Mouse (Mus musculus) myocyte (in vitro differentiated cells): ENCODE results near the gene Gspt1. TPM values are rescaled to one million over a fixed set of nuclear protein-coding genes. Genes with fewer than 3 reads are reported as not detected.
A peak's percentile ranks its signal among the peaks of the same experiment; 100 is the strongest.

Experiments used
- H3K27me3 ChIP-seq: one replicate; pipeline ENCODE4 v1.6.1; 2011; ENCODE audit not compliant: control insufficient read depth, insufficient read depth, insufficient read length
- H3K36me3 ChIP-seq: one replicate; pipeline ENCODE4 v1.6.1; 2011; ENCODE audit not compliant: control insufficient read depth, insufficient read depth
- H3K4me2 ChIP-seq: one replicate; pipeline ENCODE4 v1.6.1; 2011; ENCODE audit warnings: low read depth, control low read depth
- H3K4me3 ChIP-seq: one replicate; pipeline ENCODE4 v1.5.1; 2011; ENCODE audit warnings: mild to moderate bottlenecking, control low read depth, moderate library complexity
- H3K79me2 ChIP-seq: one replicate; pipeline ENCODE4 v1.6.1; 2011; ENCODE audit not compliant: control insufficient read depth, insufficient read depth
- H3ac ChIP-seq: one replicate; pipeline ENCODE4 v1.6.1; 2011; ENCODE audit not compliant: control insufficient read depth, insufficient read length
- CEBPB ChIP-seq: IDR thresholded peaks from 2 replicates; pipeline ENCODE4 v1.6.1; 2011; ENCODE audit warnings: mild to moderate bottlenecking, moderate library complexity; ENCODE audit not compliant: poor library complexity, insufficient read depth, severe bottlenecking
- E2F4 ChIP-seq: IDR thresholded peaks from one replicate; pipeline ENCODE4 v1.6.1; 2011; ENCODE audit warnings: mild to moderate bottlenecking, control low read depth, moderate library complexity; ENCODE audit not compliant: insufficient read depth
- MAX ChIP-seq: IDR thresholded peaks from one replicate; pipeline ENCODE4 v1.6.1; 2011; ENCODE audit warnings: low read depth, mild to moderate bottlenecking, control low read depth
- MYOD1 ChIP-seq, 3 experiments: IDR thresholded peaks; one replicate each; pipeline ENCODE4 v1.6.1; 2011; ENCODE audit warnings: control low read depth in 2 of 3, low read depth in 2 of 3, mild to moderate bottlenecking in 2 of 3, moderate library complexity in 1 of 3; ENCODE audit not compliant: insufficient read length in 2 of 3, control insufficient read depth in 1 of 3
- MYOG ChIP-seq, 3 experiments: IDR thresholded peaks; one replicate each; pipeline ENCODE4 v1.6.1; 2011; ENCODE audit warnings: control low read depth in 2 of 3, low read depth in 2 of 3, mild to moderate bottlenecking in 2 of 3; ENCODE audit not compliant: insufficient read length in 2 of 3, control insufficient read depth in 1 of 3, insufficient read depth in 1 of 3
- POLR2A ChIP-seq: IDR thresholded peaks from one replicate; pipeline ENCODE4 v1.6.1; 2011; ENCODE audit warnings: low read depth, mild to moderate bottlenecking, control low read depth, moderate library complexity; ENCODE audit not compliant: insufficient read length
- POLR2AphosphoS2 ChIP-seq: IDR thresholded peaks from one replicate; pipeline ENCODE4 v1.6.1; 2011; ENCODE audit warnings: low read depth, control low read depth; ENCODE audit not compliant: insufficient read length
- REST ChIP-seq: IDR thresholded peaks from one replicate; pipeline ENCODE4 v1.6.1; 2011; ENCODE audit warnings: mild to moderate bottlenecking, control low read depth, moderate library complexity; ENCODE audit not compliant: insufficient read depth, insufficient read length
- SRF ChIP-seq: IDR thresholded peaks from one replicate; pipeline ENCODE4 v1.6.1; 2011; ENCODE audit warnings: low read depth; ENCODE audit not compliant: control insufficient read depth, insufficient read length
- TCF12 ChIP-seq: IDR thresholded peaks from one replicate; pipeline ENCODE4 v1.6.1; 2011; ENCODE audit warnings: mild to moderate bottlenecking, control low read depth; ENCODE audit not compliant: poor library complexity, insufficient read depth, severe bottlenecking
- TCF3 ChIP-seq: IDR thresholded peaks from one replicate; pipeline ENCODE4 v1.6.1; 2011; ENCODE audit warnings: low read depth, control low read depth; ENCODE audit not compliant: insufficient read length
- USF1 ChIP-seq: IDR thresholded peaks from one replicate; pipeline ENCODE4 v1.6.1; 2011; ENCODE audit warnings: low read depth, mild to moderate bottlenecking, control low read depth, moderate library complexity
- polyA plus RNA-seq: library from polyadenylated mRNA; unstranded; fragments of >200 nt; fragmentation: generic; extraction: Trizol; gene quantifications from one replicate; pipeline ENCODE4 v1.2.1, GENCODE M21; 2012; ENCODE audit warnings: missing spikeins

The Gspt1 gene
- polyA plus RNA-seq, 1 experiment: 54.9 TPM

- Histone ChIP-seq H3K36me3 (peaks cover 79% of the 10 kb centered on the region), H3ac (no peak overlapping the region), H3K27me3 (no peaks in the 10 kb centered on the region), H3K4me3 (no peak overlapping the region), H3K79me2 (peaks cover 60% of the 10 kb centered on the region), H3K4me2 (no peak overlapping the region)
- no peak for TF ChIP-seq MYOD1 (IDR thresholded peaks at IDR 0.05; ENCODE audit: control insufficient read depth in 1 of 3, insufficient read length in 2 of 3, low read depth in 2 of 3)
- TF ChIP-seq TCF3: no peak
- no peak for TF ChIP-seq MAX
- no peak for TF ChIP-seq REST
- TF ChIP-seq POLR2AphosphoS2: no peak
- TF ChIP-seq SRF: no peak
- no peak for TF ChIP-seq POLR2A
- no peak for TF ChIP-seq CEBPB
- no peak for TF ChIP-seq TCF12
- no peak for TF ChIP-seq E2F4
- no peak for TF ChIP-seq USF1
- TF ChIP-seq MYOG (IDR thresholded peaks at IDR 0.05; ENCODE audit: control insufficient read depth in 1 of 3, insufficient read depth in 1 of 3, insufficient read length in 2 of 3, low read depth in 2 of 3): no peak
Measured at GRCm38 (mm10) chr16:11198467-11198866, 55.7 kb downstream of the Gspt1 start.

GRCm38 (mm10) chr16:11197052-11197451 is 57.1 kb downstream of the Gspt1 start:
- Histone ChIP-seq H3K79me2 (peaks cover 47% of the 10 kb centered on the region), H3K36me3 (peaks cover 88% of the 10 kb centered on the region), H3ac (no peak overlapping the region), H3K4me3 (no peak overlapping the region), H3K27me3 (no peaks in the 10 kb centered on the region), H3K4me2 (no peak overlapping the region)
- TF ChIP-seq USF1 (no peak), CEBPB (no peak), MYOD1 (IDR thresholded peaks at IDR 0.05; ENCODE audit: control insufficient read depth in 1 of 3, insufficient read length in 2 of 3, low read depth in 2 of 3) (no peak), POLR2AphosphoS2 (no peak), E2F4 (no peak), MAX (no peak)

GRCm38 (mm10) chr16:11193231-11193630 is 60.9 kb downstream of the Gspt1 start:
- no peak for TF ChIP-seq E2F4
- no peak for TF ChIP-seq POLR2AphosphoS2
- no peak for TF ChIP-seq TCF12
- no peak for TF ChIP-seq USF1
- TF ChIP-seq MAX: no peak
- TF ChIP-seq MYOD1 (IDR thresholded peaks at IDR 0.05; ENCODE audit: control insufficient read depth in 1 of 3, insufficient read length in 2 of 3, low read depth in 2 of 3): no peak
- TF ChIP-seq REST: no peak
- no peak for TF ChIP-seq POLR2A
- TF ChIP-seq CEBPB: no peak
- no peak for TF ChIP-seq MYOG (IDR thresholded peaks at IDR 0.05; ENCODE audit: control insufficient read depth in 1 of 3, insufficient read depth in 1 of 3, insufficient read length in 2 of 3, low read depth in 2 of 3)
- TF ChIP-seq SRF: no peak
- TF ChIP-seq TCF3: no peak
- H3K79me2 ChIP-seq: peaks cover 15% of the 10 kb centered on the region
- H3K27me3 ChIP-seq: no peaks in the 10 kb centered on the region

GRCm38 (mm10) chr16:11190150-11190549 is 64.0 kb downstream of the Gspt1 start:
- H3K79me2 ChIP-seq: no peaks in the 10 kb centered on the region
- H3K4me2 ChIP-seq: no peak overlapping the region
- H3K36me3 ChIP-seq: peaks cover 26% of the 10 kb centered on the region
- H3ac ChIP-seq: no peak overlapping the region
- H3K4me3 ChIP-seq: no peak overlapping the region
- no peaks in the 10 kb centered on the region for H3K27me3 ChIP-seq
- TF ChIP-seq TCF12 (no peak), CEBPB (no peak), REST (no peak), MYOG (IDR thresholded peaks at IDR 0.05; ENCODE audit: control insufficient read depth in 1 of 3, insufficient read depth in 1 of 3, insufficient read length in 2 of 3, low read depth in 2 of 3) (no peak), E2F4 (no peak), SRF (no peak), POLR2A (no peak), POLR2AphosphoS2 (no peak), USF1 (no peak), TCF3 (no peak), MYOD1 (IDR thresholded peaks at IDR 0.05; ENCODE audit: control insufficient read depth in 1 of 3, insufficient read length in 2 of 3, low read depth in 2 of 3) (no peak), MAX (no peak)

More at GRCm38 (mm10) chr16:11193231-11193630, 60.9 kb downstream of the Gspt1 start:
- no peak overlapping the region for H3K4me2 ChIP-seq
- no peak overlapping the region for H3K4me3 ChIP-seq
- H3K36me3 ChIP-seq: peaks cover 57% of the 10 kb centered on the region
- no peak overlapping the region for H3ac ChIP-seq

DNA sequence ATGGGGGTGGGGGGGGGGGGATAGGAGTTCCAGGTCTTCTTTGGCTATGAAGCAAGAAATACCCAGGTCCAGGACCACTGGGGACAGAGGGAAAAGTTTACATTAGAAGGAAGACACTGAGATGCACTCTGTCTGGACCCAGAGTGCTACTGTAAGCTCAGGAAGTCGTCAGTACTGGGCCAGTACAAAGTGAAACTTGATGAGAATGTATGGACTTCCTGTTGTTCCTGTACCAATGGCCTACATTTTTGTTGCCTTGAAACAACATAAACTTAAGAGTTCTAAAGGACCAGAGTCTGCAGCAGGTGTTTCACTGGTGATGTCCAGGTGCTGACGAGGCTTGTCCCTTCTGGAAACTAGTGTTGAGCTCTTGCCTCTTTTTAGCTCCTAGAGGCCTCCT is 76.7 kb downstream of the Gspt1 start:
- Histone ChIP-seq H3K79me2 (peaks cover 29% of the 10 kb centered on the region), H3K4me3 (peak overlapping the region; percentile 74), H3ac (no peak overlapping the region), H3K36me3 (no peaks in the 10 kb centered on the region), H3K4me2 (peak overlapping the region; percentile 91), H3K27me3 (no peaks in the 10 kb centered on the region)
- TF ChIP-seq CEBPB (no peak), TCF3 (no peak), E2F4 (no peak), REST (no peak), SRF (no peak), MAX (no peak), POLR2AphosphoS2 (no peak), USF1 (no peak), MYOD1 (IDR thresholded peaks at IDR 0.05; ENCODE audit: control insufficient read depth in 1 of 3, insufficient read length in 2 of 3, low read depth in 2 of 3) (no peak), MYOG (IDR thresholded peaks at IDR 0.05; ENCODE audit: control insufficient read depth in 1 of 3, insufficient read depth in 1 of 3, insufficient read length in 2 of 3, low read depth in 2 of 3) (no peak), TCF12 (no peak), POLR2A (no peak)
